Mouse (Mus musculus) thymus, adult 18-20 months (tissue): ENCODE measurements around the gene Chga.

Experiments used
- DNase-seq, 2 experiments: peaks; one replicate each; pipeline ENCODE4 v3.0.0; 2022; ENCODE audit warnings: mixed read lengths in 2 of 2

The Chga gene

GRCm38 (mm10) chr12:102565086-102565485, 10.3 kb downstream of the Chga start:
- no peak for DNase-seq

GRCm38 (mm10) chr12:102566951-102567350, 12.2 kb downstream of the Chga start:
- DNase-seq, result no peak

GRCm38 (mm10) chr12:102568219-102568618, 13.4 kb downstream of the Chga start:
- DNase-seq, result no peak

- DNase-seq, result no peak
Measured at GRCm38 (mm10) chr12:102570111-102570510, 15.3 kb downstream of the Chga start.

- no peak for DNase-seq
Measured at GRCm38 (mm10) chr12:102570734-102571133, 16.0 kb downstream of the Chga start.

- DNase-seq, result no peak
Measured at GRCm38 (mm10) chr12:102571666-102572065, 16.9 kb downstream of the Chga start.

GRCm38 (mm10) chr12:102573036-102573435, 18.3 kb downstream of the Chga start:
- DNase-seq, result no peak

- no peak for DNase-seq
Measured at GRCm38 (mm10) chr12:102575541-102576329, 21.0 kb downstream of the Chga start.

- DNase-seq, result no peak
Measured at GRCm38 (mm10) chr12:102576659-102577398, 22.1 kb downstream of the Chga start.

- DNase-seq, result peak; percentile 27 to 36
Measured at GRCm38 (mm10) chr12:102579041-102579440, 24.3 kb downstream of the Chga start.

GRCm38 (mm10) chr12:102581579-102582196, 26.9 kb downstream of the Chga start:
- no peak for DNase-seq

- no peak for DNase-seq
Measured at GRCm38 (mm10) chr12:102582441-102582840, 27.7 kb downstream of the Chga start.

GRCm38 (mm10) chr12:102585390-102585789, 30.6 kb downstream of the Chga start:
- DNase-seq, result no peak

- no peak for DNase-seq
Measured at GRCm38 (mm10) chr12:102586286-102586881, 31.6 kb downstream of the Chga start.

GRCm38 (mm10) chr12:102587106-102587505, 32.3 kb downstream of the Chga start:
- DNase-seq, result no peak

- no peak for DNase-seq
Measured at GRCm38 (mm10) chr12:102590711-102591360, 36.1 kb downstream of the Chga start.

GRCm38 (mm10) chr12:102593699-102594098, 38.9 kb downstream of the Chga start:
- no peak for DNase-seq

GRCm38 (mm10) chr12:102594627-102595026, 39.9 kb downstream of the Chga start:
- no peak for DNase-seq

- DNase-seq, result no peak
Measured at GRCm38 (mm10) chr12:102596410-102596809, 41.6 kb downstream of the Chga start.

GRCm38 (mm10) chr12:102597466-102597865, 42.7 kb downstream of the Chga start:
- no peak for DNase-seq

- DNase-seq, result no peak
Measured at GRCm38 (mm10) chr12:102598535-102598934, 43.8 kb downstream of the Chga start.

GRCm38 (mm10) chr12:102599801-102600200, 45.0 kb downstream of the Chga start:
- no peak for DNase-seq

- DNase-seq, result no peak
Measured at GRCm38 (mm10) chr12:102600345-102600744, 45.6 kb downstream of the Chga start.
